Mouse (Mus musculus) E14TG2a.4 (cell line): Measurements from ENCODE around the gene Mrgpre.

Experiments used
- CTCF ChIP-seq: conservative IDR thresholded peaks from 2 replicates; pipeline ENCODE4 v1.5.1; 2014; ENCODE audit warnings: low read length
- POU5F1 ChIP-seq: IDR thresholded peaks from 2 replicates; pipeline ENCODE4 v1.6.1; 2014; ENCODE audit warnings: low read length, borderline replicate concordance

- TF ChIP-seq CTCF (no peak), POU5F1 (no peak)
These were observed 17.4 kb downstream of the Mrgpre start, which contains the start of gene Mrgprg for GRCm38 (mm10) chr7:143766893-143767292.
